Mouse (Mus musculus) naive thymus-derived CD4-positive, alpha-beta T cell, adult 2 months (primary cell): ENCODE measurements around the gene Prr22.

Experiments
- DNase-seq: peaks from one replicate; pipeline ENCODE4 v3.0.0-alpha.2; 2011; ENCODE audit warnings: low read depth

The Prr22 gene

GRCm38 (mm10) chr17:56769950-56770349, at the start of gene Prr22:
Gene Prr22 (plus strand): TSS chr17:56770250.
- no peak for DNase-seq

GRCm38 (mm10) chr17:56722441-56722840, 47.6 kb upstream of the Prr22 start:
- DNase-seq: no peak

GRCm38 (mm10) chr17:56723419-56724161, 46.5 kb upstream of the Prr22 start:
- no peak for DNase-seq

- no peak for DNase-seq
Measured at GRCm38 (mm10) chr17:56727029-56727649, 42.9 kb upstream of the Prr22 start.

- no peak for DNase-seq
Measured at GRCm38 (mm10) chr17:56727659-56728058, 42.4 kb upstream of the Prr22 start.

- DNase-seq: no peak
Measured at GRCm38 (mm10) chr17:56728117-56728516, 41.9 kb upstream of the Prr22 start.

GRCm38 (mm10) chr17:56729151-56729550, 40.9 kb upstream of the Prr22 start:
- DNase-seq: no peak

- DNase-seq: no peak
Measured at GRCm38 (mm10) chr17:56729656-56730055, 40.4 kb upstream of the Prr22 start.

GRCm38 (mm10) chr17:56736534-56736933, 33.5 kb upstream of the Prr22 start:
- peak; percentile 45 for DNase-seq

GRCm38 (mm10) chr17:56738221-56738620, 31.8 kb upstream of the Prr22 start:
- DNase-seq: no peak

- DNase-seq: no peak
Measured at GRCm38 (mm10) chr17:56740118-56740787, 29.8 kb upstream of the Prr22 start.

GRCm38 (mm10) chr17:56740788-56741160, 29.3 kb upstream of the Prr22 start:
- DNase-seq: no peak

- DNase-seq: no peak
Measured at GRCm38 (mm10) chr17:56744173-56744572, 25.9 kb upstream of the Prr22 start.

GRCm38 (mm10) chr17:56751404-56752072, 18.5 kb upstream of the Prr22 start:
- peak; percentile 45 for DNase-seq

GRCm38 (mm10) chr17:56753452-56753851, 16.6 kb upstream of the Prr22 start:
- no peak for DNase-seq

GRCm38 (mm10) chr17:56754271-56755185, 15.5 kb upstream of the Prr22 start:
- DNase-seq: no peak

- peak; percentile 36 for DNase-seq
Measured at GRCm38 (mm10) chr17:56756703-56757399, 13.2 kb upstream of the Prr22 start.

- peak; percentile 43 for DNase-seq
Measured at GRCm38 (mm10) chr17:56757416-56758123, 12.5 kb upstream of the Prr22 start, which contains the start of gene Nrtn. Gene Nrtn (minus strand): TSS chr17:56757530.

GRCm38 (mm10) chr17:56758132-56758531, 11.9 kb upstream of the Prr22 start:
- peak; percentile 82 for DNase-seq

- DNase-seq: no peak
Measured at GRCm38 (mm10) chr17:56759261-56759660, 10.8 kb upstream of the Prr22 start.
